Mouse (Mus musculus): ENCODE data around the gene Prm2.
"Not testable (repeated sequence)": the region's sequence is repeated elsewhere in the genome, so short reads cannot be mapped to it uniquely, and the experiment has no call there.

The Prm2 gene

DNA sequence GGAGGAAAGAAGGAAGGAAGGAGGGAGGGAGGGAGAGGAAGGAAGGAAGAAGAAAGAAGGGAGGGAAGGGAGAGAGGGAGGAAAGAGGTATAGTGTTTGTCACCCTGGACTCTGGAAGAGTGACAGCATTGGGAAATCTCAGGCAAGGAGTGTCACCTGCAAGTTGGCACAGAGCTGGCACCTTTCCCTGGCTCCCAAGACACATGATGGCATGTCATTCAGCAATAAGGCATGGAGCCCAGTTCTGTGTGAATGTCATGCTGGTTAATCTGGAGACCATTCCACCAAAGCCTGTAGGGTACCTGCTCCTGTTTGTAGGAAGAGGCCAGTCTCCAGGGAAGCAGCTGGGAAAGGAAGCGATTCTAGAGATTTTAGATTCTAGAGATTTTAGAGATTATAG is 14.4 kb upstream of the Prm2 start:
- peak; percentile 63 to 80 for DNase-seq

DNA sequence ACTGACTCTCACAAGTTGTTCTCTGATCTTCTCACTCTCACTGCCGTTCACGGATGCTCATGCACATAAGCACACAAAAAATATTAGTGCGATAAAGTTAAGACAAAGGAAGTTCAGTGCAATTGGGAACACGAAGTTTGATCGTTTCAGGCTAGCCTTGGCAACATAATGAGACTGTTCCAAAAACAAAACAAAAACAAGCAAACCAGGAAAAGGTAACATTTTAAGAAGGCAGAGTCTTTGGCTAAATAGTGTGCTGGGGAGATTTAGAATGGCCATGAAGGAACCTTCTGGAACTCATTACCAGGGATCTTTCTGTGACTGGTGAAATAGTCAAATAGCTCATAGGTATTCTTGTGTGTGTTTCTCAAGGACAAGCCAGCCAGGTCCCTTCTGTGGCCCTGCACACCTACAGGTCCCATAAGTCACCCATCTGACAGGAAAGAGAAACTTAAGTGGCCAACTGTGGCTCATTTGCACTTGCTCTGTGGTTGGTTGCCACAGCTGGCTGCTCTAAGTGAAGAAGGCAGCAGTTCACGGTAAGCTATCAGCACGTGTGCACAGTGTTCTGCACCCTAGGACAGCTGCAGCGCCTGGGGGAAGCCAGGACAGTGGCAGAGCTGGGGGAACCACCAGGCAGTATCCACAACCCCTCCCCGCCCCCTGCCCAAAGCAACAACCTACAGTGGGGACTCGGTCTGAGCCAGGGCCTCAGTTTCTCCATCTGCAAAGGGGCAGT is 10.0 kb upstream of the Prm2 start, which contains the start of gene Prm1:
TSS of gene Prm1 (minus strand) at position 51 of the 739 bp plus-strand sequence.
- no peak for DNase-seq

- DNase-seq: not testable (repeated sequence)
These were observed 6.5 kb upstream of the Prm2 start for GRCm38 (mm10) chr16:10802420-10802819.

DNA sequence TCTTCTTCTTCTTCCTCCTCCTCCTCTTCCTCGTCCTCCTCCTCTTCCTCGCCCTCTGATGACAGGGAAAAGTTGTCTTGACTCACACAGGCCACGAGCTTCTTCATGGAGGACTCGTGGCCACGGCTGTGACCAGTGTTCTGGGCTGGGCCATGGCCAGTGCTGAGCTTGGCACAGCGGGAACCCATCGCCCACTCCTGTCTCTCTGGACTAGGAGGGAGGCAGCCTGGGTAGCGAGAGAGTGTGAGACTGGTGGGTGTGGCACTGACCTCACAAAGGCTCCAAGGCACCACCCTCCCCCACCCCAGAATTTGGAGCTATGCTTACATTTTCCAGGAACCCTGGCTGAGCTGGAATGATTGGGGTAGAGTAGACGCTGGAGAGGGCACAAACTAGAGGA is 5.2 kb downstream of the Prm2 start, which contains the start of gene Prm3:
TSS of gene Prm3 (minus strand) at position 213 of the 400 bp plus-strand sequence.
- no peak for DNase-seq

DNA sequence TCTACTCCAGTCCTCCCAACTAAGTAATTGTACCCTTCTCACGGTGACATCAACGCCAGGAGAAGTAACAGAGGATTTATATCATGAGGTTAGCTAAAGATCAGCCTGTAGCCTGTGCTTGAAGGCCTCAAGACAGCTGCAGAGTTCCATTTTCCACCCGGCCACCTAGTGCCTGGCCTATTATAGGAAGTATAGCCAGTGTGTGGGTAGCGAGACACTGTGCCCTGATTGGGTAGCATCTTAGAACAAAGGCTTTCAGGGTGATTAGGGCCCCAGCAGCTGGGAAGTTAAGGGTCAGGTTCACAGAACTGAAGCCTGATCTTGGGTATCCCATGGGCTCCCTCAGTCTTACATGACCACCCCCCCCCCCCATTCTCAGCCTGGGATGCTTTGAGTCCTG is 7.1 kb downstream of the Prm2 start:
- no peak for DNase-seq

DNA sequence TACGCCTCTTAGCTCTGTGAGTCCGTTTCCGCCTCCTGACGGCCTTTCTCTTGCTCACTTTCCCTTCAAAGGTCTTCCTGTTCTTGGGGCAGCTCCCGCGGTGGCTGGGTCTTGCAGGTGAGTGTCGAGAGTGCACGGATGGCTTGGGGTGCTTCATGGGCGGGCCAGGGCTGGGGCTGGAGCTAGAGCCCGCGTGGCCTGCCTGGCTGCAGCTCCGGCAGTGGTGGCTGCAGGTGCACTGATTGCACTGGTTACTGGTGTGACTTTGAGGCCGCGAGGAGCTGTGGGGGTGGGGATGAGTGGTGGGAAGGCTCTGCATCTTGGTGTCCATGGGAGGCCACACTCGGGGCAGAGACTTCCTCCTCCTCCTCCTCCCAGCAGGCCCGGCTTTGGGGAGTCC is 7.7 kb downstream of the Prm2 start, which contains the start of gene Tnp2:
TSS of gene Tnp2 (minus strand) at position 390 of the 400 bp plus-strand sequence.
- DNase-seq: no peak

DNA sequence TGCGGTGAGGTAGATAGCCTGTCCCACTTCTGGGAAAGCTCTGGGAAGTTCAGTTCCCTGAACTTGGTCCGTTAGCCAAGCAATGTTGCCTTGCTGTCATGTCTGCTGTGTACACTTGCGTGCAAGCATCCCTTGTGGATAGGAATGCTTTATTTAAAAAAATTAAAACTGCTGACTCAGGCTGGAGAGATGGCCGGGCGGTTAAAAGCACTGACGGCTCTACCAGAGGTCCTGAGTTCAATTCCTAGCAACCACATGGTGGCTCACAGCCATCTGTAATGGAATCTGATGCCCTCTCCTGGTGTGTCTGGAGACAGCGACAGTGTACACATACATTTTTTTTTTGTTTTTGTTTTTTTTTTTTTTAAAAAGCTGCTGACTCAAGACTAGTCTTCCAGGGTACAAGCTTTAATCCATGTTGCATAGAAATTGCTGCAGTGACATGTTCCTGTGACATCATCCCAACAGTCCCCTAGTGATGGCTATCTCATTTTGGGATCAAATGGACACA is 8.3 kb downstream of the Prm2 start:
- DNase-seq: no peak

DNA sequence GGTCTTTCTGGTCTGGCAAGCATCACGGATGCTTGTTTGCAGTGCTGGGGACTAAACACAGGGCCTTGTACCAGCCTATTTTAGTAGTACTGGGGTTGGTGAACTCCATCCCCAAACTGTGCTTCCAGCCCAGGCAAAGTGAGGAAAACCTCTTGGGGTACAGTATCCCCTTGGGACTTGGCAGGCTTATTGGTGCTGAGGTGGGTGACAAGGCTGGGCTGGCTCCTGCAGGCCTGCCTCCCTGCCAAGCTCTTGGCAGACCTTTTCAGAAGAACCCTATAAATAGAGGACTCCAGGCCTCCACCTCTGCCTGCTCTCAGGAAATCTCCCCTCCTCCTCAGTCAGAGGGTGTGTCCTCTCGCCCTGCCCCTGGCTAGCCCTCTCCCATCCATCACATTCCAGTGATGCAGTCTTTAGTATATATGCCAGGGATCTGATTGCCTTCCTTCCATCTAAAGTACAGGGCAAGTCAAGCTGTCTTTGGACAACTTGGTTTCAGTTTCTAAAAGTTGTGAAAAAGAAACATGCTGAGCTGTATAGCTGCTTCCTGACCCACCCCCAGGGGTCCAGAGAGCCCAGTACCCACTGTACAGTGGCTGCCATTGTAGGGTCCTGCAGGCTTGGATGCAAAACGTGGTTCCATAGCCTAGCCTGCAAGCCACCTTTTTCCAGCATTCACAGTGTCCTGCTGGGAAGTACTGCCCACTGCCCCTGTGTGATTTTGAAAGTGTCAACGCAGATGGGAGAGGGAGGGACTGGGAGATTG is 9.0 kb downstream of the Prm2 start:
- no peak for DNase-seq

DNA sequence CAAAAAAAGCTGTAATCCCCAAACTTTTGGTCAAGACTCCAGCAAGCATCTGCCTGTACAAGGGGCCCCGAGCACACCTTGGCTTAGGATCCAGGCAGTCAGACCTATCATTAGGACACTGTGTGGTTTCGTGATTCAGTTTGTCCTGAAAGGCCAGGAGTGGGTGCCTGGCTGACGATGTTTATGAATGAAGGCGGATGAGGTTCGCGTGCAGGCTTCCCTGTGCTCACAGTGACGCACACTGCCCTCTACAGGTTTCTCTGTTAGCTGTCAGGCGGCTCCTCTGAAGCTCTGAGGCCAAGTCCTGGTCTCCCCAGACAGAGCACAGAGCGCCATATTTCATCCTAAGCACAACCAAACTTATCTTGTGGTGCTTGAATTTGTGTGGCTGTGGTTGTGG is 9.6 kb downstream of the Prm2 start:
- peak; percentile 85 to 90 for DNase-seq

- DNase-seq: peak; percentile 76 to 84
These were observed 10.3 kb downstream of the Prm2 start, which contains the start of gene Socs1 for GRCm38 (mm10) chr16:10785371-10786231. Gene Socs1 (minus strand): TSS chr16:10785536.

- DNase-seq: peak; percentile 91 to 94
These were observed 11.1 kb downstream of the Prm2 start for GRCm38 (mm10) chr16:10784793-10785370.

GRCm38 (mm10) chr16:10783883-10784792 is 11.8 kb downstream of the Prm2 start:
- DNase-seq: peak in 1 of 2 experiments; percentile 62

GRCm38 (mm10) chr16:10783451-10783850 is 12.5 kb downstream of the Prm2 start:
- no peak for DNase-seq

DNA sequence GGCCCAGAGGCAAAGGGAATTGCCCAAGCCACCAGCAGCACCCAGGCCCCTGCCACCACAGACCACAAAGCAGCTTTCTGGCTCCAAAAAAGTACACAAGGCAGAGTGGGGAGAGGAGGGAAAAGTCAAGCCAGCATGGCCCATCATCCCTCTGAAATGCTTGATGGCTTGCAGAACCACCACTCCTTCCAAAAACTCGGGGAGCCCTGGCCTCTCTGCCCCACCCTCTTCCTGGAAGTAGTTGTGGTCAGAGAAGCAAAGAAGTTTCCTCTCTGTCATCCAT is 12.8 kb downstream of the Prm2 start:
- DNase-seq: no peak

DNA sequence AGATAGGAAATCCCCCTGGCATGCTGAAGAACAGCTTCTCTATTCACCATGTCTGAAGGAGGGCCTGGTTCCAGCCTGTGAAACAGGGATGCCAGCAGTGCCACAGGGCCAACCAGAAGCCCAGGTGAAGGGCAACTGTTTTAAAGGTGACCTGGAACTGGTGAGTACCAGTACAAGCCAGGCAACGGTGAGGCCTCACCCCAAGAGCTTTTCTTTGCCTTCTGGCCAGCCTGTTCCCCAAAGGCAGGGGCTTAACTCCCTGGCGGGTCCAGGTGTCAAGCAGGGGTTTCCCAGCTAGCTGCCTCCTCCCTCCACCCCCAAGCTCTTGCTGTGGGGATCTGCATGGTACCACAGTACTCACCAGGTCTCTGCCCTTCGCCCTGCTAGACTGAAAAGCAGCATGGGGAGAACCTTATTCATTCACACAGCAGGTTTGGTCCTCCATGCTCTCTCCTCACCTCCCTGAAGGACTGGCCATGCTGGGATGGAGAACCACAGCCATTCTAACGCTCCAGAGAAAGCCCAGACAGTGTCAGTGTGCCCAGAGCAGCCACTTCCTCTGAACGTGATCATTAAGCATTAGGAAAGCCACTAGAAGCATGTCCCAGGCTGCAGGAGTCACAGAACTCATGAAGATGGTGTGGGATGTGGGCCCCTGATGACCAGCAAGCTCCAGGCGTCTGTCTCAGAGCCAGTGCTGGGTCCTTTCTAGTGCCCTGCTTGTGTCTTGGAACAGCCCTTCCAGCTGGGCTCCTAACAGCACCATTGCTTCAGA is 13.4 kb downstream of the Prm2 start:
- DNase-seq: no peak

GRCm38 (mm10) chr16:10781862-10782371 is 14.0 kb downstream of the Prm2 start:
- no peak for DNase-seq

GRCm38 (mm10) chr16:10780631-10781120 is 15.3 kb downstream of the Prm2 start:
- DNase-seq: no peak

- no peak for DNase-seq
These were observed 18.3 kb downstream of the Prm2 start for GRCm38 (mm10) chr16:10777579-10778160.

DNA sequence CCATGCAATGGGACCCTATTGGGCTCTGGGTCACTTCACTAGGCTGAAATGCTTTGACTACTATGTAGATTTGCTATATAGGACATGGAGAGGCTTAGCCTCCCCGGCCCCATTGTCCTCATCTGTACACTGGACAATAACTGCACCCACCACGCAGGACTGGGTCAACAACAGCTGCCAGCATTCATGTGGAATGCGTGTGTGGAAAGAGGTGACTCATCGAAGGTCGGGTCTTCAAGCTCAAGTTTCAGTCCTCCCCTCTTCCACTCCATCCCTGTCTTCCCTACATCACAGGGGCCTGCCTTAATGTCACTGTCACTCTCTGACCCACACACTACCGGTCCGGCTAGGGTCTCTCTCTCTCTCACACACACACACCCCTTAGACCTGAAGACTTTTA is 19.6 kb downstream of the Prm2 start:
- no peak for DNase-seq

GRCm38 (mm10) chr16:10774726-10775125 is 21.2 kb downstream of the Prm2 start:
- no peak for DNase-seq
